Mouse (Mus musculus): ENCODE measurements around the gene Poc1b.

GRCm38 (mm10) chr10:99086029-99086428 is 20.8 kb upstream of the Poc1b start:
- no peak for TF ChIP-seq CTCF (IDR thresholded peaks at IDR 0.05)
- TF ChIP-seq EP300 (IDR thresholded peaks at IDR 0.05): no peak
